Mouse (Mus musculus): ENCODE measurements around the gene Gm6525. TPM values are rescaled to one million over a fixed set of nuclear protein-coding genes. Genes with fewer than 3 reads are reported as not detected.

The Gm6525 gene
- polyA plus RNA-seq (2015; fragmentation: Nextera tagmentation; extraction: Ambion mirVana), result 0.24 and 0.28 TPM in 2 replicates

GRCm38 (mm10) chr3:84173581-84174154 lies at the start of gene Gm6525:
Gm6525 (plus strand) TSS chr3:84174104.
- 80% methylated on average over 11 of the region's 11 CpGs for WGBS
- H3K27ac ChIP-seq (replicated peaks), result no peak within 1 kb of the TSS

GRCm38 (mm10) chr3:84125704-84126289 lies 48.1 kb upstream of the Gm6525 start:
- Histone ChIP-seq H3K36me3 (no peaks in the 10 kb centered on the region), H3K4me3 (no peak overlapping the region), H3K4me2 (no peak overlapping the region), H3K27me3 (replicated peaks) (no peaks in the 10 kb centered on the region), H3K9ac (no peak overlapping the region), H3K27ac (replicated peaks) (no peak overlapping the region), H3K4me1 (peaks cover 4% of the 10 kb centered on the region; the same call in 1 of the 2 replicates), H3K9me3 (no peaks in the 10 kb centered on the region)
- no peak for ATAC-seq (ENCODE audit: extremely low read depth, insufficient number of reproducible peaks, low FRiP score, low TSS enrichment)
- WGBS, result 69% methylated on average over 6 of the region's 6 CpGs

More at GRCm38 (mm10) chr3:84173581-84174154, at the start of gene Gm6525:
- Histone ChIP-seq H3K4me2 (no peak within 1 kb of the TSS), H3K27me3 (replicated peaks) (no peaks in the 10 kb centered on the region), H3K4me1 (no peaks in the 10 kb centered on the region), H3K9ac (no peak within 1 kb of the TSS), H3K4me3 (no peak within 1 kb of the TSS), H3K36me3 (peaks cover 12% of the 10 kb centered on the region), H3K9me3 (no peaks in the 10 kb centered on the region)
- ATAC-seq (ENCODE audit: extremely low read depth, insufficient number of reproducible peaks, low FRiP score, low TSS enrichment), result no peak

GRCm38 (mm10) chr3:84126721-84127120 lies 47.2 kb upstream of the Gm6525 start:
- Histone ChIP-seq H3K4me2 (no peak overlapping the region), H3K4me1 (peaks cover 4% of the 10 kb centered on the region; the same call in 1 of the 2 replicates), H3K9me3 (no peaks in the 10 kb centered on the region), H3K36me3 (no peaks in the 10 kb centered on the region), H3K4me3 (no peak overlapping the region), H3K27me3 (replicated peaks) (no peaks in the 10 kb centered on the region), H3K27ac (replicated peaks) (no peak overlapping the region), H3K9ac (no peak overlapping the region)
- 79% methylated on average over 3 of the region's 3 CpGs for WGBS
- ATAC-seq (ENCODE audit: extremely low read depth, insufficient number of reproducible peaks, low FRiP score, low TSS enrichment), result no peak

DNA sequence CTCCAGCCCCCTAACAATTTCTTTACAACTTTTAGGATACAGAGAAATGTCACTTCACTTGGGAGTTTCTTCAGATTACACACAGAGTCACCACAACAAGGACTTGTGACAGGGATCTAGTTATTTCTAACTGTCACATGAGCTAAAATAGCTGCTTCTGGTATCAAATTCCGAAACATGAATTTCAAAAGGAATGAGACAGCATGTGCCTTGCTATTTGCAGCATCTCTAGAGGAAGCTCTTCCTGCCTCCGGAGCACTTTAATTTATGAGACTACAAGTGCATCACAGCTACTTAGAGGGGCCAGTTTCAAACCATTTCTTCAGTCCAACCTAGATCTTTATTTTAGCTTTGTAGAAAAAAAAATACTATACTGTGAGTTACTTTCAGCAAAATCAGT lies 46.5 kb upstream of the Gm6525 start:
- H3K4me1 ChIP-seq, result peaks cover 4% of the 10 kb centered on the region; the same call in 1 of the 2 replicates
- H3K9me3 ChIP-seq, result no peaks in the 10 kb centered on the region
- WGBS, result 70% methylated on average over 2 of the region's 2 CpGs
- no peak overlapping the region for H3K9ac ChIP-seq
- H3K36me3 ChIP-seq, result no peaks in the 10 kb centered on the region
- no peaks in the 10 kb centered on the region for H3K27me3 ChIP-seq (replicated peaks)
- H3K4me3 ChIP-seq, result no peak overlapping the region
- no peak for ATAC-seq (ENCODE audit: extremely low read depth, insufficient number of reproducible peaks, low FRiP score, low TSS enrichment)
- no peak overlapping the region for H3K4me2 ChIP-seq
- no peak overlapping the region for H3K27ac ChIP-seq (replicated peaks)

DNA sequence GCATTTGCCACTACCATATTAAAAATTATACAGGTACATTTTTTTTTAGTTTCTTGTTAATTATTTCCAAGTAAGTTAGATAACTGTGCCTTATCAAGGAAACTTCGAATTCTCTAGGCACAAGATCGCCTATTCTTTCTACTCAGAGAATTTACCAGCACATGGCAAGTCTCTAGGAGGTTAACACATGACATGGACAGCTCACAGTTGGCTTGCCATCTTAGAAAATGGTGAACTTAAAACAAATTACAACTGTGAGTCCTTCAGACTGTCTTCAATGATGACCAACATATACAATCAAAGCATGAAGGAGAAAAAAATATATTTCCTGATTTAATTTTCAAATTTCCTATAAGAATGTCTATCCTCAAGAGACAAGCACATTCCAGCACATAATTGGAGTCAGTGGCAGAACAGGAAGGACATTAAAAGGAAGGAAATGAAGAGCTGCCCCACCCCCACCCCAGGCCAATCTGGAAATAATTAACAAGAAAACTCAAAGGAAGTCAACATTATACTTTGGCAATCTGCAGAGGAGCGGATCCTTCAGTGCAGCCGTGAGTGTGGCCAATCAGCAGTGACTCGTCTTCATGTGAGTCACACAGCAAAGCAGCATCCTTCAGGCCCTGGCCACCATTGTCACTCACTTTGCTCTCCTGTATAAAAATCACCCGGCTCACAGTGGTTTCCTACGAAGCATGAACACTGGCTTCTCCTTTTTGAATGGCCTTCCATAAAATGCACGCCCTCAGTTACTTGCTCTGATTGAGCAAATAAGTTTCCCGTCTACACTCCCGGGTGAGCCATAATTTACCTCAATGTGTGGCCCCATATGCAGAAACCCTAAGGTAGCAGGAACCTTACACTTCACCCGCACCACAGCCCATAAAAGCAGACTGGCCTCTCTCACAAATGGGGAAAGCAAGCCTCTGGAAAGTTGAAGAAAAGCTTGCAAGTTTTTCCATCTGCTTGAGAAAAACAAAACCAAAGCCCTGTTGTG lies 44.7 kb upstream of the Gm6525 start:
- H3K4me2 ChIP-seq, result no peak overlapping the region
- no peak overlapping the region for H3K4me3 ChIP-seq
- no peak overlapping the region for H3K9ac ChIP-seq
- H3K27me3 ChIP-seq (replicated peaks), result no peaks in the 10 kb centered on the region
- peaks cover 4% of the 10 kb centered on the region; the same call in 1 of the 2 replicates for H3K4me1 ChIP-seq
- no peak for ATAC-seq (ENCODE audit: extremely low read depth, insufficient number of reproducible peaks, low FRiP score, low TSS enrichment)
- no peaks in the 10 kb centered on the region for H3K9me3 ChIP-seq
- H3K36me3 ChIP-seq, result no peaks in the 10 kb centered on the region
- WGBS, result 69% methylated on average over 11 of the region's 11 CpGs
- no peak overlapping the region for H3K27ac ChIP-seq (replicated peaks)

- Histone ChIP-seq H3K4me3 (no peak overlapping the region), H3K9me3 (no peaks in the 10 kb centered on the region), H3K27me3 (replicated peaks) (no peaks in the 10 kb centered on the region), H3K4me2 (no peak overlapping the region), H3K4me1 (peaks cover 6% of the 10 kb centered on the region; the same call in 1 of the 2 replicates), H3K27ac (replicated peaks) (no peak overlapping the region), H3K9ac (no peak overlapping the region), H3K36me3 (no peaks in the 10 kb centered on the region)
- 59% methylated on average over 5 of the region's 5 CpGs for WGBS
- no peak for ATAC-seq (ENCODE audit: extremely low read depth, insufficient number of reproducible peaks, low FRiP score, low TSS enrichment)
Measured at GRCm38 (mm10) chr3:84130776-84131175, 43.1 kb upstream of the Gm6525 start.

GRCm38 (mm10) chr3:84131369-84131768 lies 42.5 kb upstream of the Gm6525 start:
- Histone ChIP-seq H3K27me3 (replicated peaks) (no peaks in the 10 kb centered on the region), H3K4me2 (no peak overlapping the region), H3K36me3 (no peaks in the 10 kb centered on the region), H3K9ac (no peak overlapping the region), H3K4me1 (peaks cover 5% of the 10 kb centered on the region; the same call in 1 of the 2 replicates), H3K27ac (replicated peaks) (no peak overlapping the region), H3K9me3 (no peaks in the 10 kb centered on the region), H3K4me3 (no peak overlapping the region)
- ATAC-seq (ENCODE audit: extremely low read depth, insufficient number of reproducible peaks, low FRiP score, low TSS enrichment), result no peak
- 73% methylated on average over 3 of the region's 3 CpGs for WGBS

DNA sequence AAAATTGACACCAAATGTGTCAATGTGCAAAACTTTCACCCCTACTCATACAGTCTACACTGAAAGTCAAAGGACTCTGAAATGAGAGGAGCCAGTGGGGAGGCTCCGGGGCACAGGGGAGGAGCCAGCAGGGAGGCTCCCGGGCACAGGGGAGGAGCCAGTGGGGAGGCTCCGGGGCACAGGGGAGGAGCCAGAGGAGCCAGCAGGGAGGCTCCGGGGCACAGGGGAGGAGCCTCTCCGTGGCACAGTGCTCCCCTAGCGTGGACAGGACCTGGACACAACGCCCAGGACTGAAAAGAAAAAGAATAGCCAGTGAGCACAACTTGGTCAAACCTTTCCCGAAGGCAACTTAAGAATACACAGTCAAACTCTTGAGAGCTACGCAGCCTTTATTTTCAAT lies 38.5 kb upstream of the Gm6525 start:
- no peak overlapping the region for H3K27ac ChIP-seq (replicated peaks)
- no peak overlapping the region for H3K4me3 ChIP-seq
- peaks cover 5% of the 10 kb centered on the region; the same call in 1 of the 2 replicates for H3K4me1 ChIP-seq
- H3K9me3 ChIP-seq, result no peaks in the 10 kb centered on the region
- no peak overlapping the region for H3K9ac ChIP-seq
- ATAC-seq (ENCODE audit: extremely low read depth, insufficient number of reproducible peaks, low FRiP score, low TSS enrichment), result 0 out of 2 replicates have a peak, but pooled peaks have one; percentile 61
- H3K4me2 ChIP-seq, result peak overlapping the region; percentile 47
- 31% methylated on average over 9 of the region's 9 CpGs for WGBS
- H3K36me3 ChIP-seq, result no peaks in the 10 kb centered on the region
- H3K27me3 ChIP-seq (replicated peaks), result no peaks in the 10 kb centered on the region

GRCm38 (mm10) chr3:84135933-84136332 lies 38.0 kb upstream of the Gm6525 start:
- Histone ChIP-seq H3K27me3 (replicated peaks) (no peaks in the 10 kb centered on the region), H3K4me3 (no peak overlapping the region), H3K36me3 (no peaks in the 10 kb centered on the region), H3K27ac (replicated peaks) (no peak overlapping the region), H3K4me1 (peaks cover 5% of the 10 kb centered on the region; the same call in 1 of the 2 replicates), H3K4me2 (peak overlapping the region; percentile 47), H3K9ac (no peak overlapping the region), H3K9me3 (no peaks in the 10 kb centered on the region)
- WGBS, result 56% methylated on average over 6 of the region's 6 CpGs
- no peak for ATAC-seq (ENCODE audit: extremely low read depth, insufficient number of reproducible peaks, low FRiP score, low TSS enrichment)

- Histone ChIP-seq H3K9ac (no peak overlapping the region), H3K4me1 (peaks cover 5% of the 10 kb centered on the region; the same call in 1 of the 2 replicates), H3K27ac (replicated peaks) (no peak overlapping the region), H3K4me2 (no peak overlapping the region), H3K9me3 (no peaks in the 10 kb centered on the region), H3K36me3 (no peaks in the 10 kb centered on the region), H3K4me3 (no peak overlapping the region), H3K27me3 (replicated peaks) (no peaks in the 10 kb centered on the region)
- no peak for ATAC-seq (ENCODE audit: extremely low read depth, insufficient number of reproducible peaks, low FRiP score, low TSS enrichment)
- WGBS, result 75% methylated on average over 7 of the region's 7 CpGs
Measured at GRCm38 (mm10) chr3:84136509-84136908, 37.4 kb upstream of the Gm6525 start.

DNA sequence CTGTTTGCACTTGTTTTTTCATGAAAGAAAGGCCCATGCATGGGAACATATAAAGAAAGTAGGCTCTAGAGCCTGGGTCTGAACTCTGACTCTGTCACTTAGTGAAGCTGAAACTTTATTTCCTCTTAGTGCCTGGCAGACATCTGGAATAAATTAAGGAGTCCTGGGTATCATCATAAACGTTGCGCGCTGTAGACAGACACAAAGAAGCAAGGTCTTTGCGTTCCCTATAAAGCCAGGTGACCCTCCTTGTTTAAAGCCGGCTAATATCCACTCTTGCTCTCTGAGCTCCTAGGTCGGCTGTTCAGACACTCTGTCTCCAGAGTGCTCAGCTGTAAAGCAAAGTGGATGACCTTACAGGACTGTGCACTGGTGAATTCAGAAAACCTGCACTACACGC lies 33.0 kb upstream of the Gm6525 start:
- Histone ChIP-seq H3K9me3 (no peaks in the 10 kb centered on the region), H3K4me2 (no peak overlapping the region), H3K27me3 (replicated peaks) (no peaks in the 10 kb centered on the region), H3K36me3 (no peaks in the 10 kb centered on the region), H3K4me1 (no peaks in the 10 kb centered on the region), H3K27ac (replicated peaks) (no peak overlapping the region), H3K9ac (no peak overlapping the region), H3K4me3 (no peak overlapping the region)
- ATAC-seq (ENCODE audit: extremely low read depth, insufficient number of reproducible peaks, low FRiP score, low TSS enrichment), result no peak; the same call in 1 of the 2 replicates
- 55% methylated on average over 7 of the region's 7 CpGs for WGBS

Measured in heart, embryonic 13.5 days (tissue).